Mouse (Mus musculus) C2C12 (cell line): Measurements from ENCODE around the gene Fry.

Experiments
- CTCF ChIP-seq: IDR thresholded peaks from one replicate; pipeline ENCODE4 v1.5.1; 2011; ENCODE audit not compliant: control insufficient read depth, insufficient read depth, insufficient read length
- FOSL1 ChIP-seq: IDR thresholded peaks from one replicate; pipeline ENCODE4 v1.8.0; 2011; ENCODE audit warnings: mild to moderate bottlenecking, low read length; ENCODE audit not compliant: poor library complexity, insufficient read depth, severe bottlenecking
- MAX ChIP-seq: IDR thresholded peaks from one replicate; pipeline ENCODE4 v1.6.1; 2011; ENCODE audit warnings: mild to moderate bottlenecking, control low read depth
- MYOD1 ChIP-seq: IDR thresholded peaks from one replicate; pipeline ENCODE4 v1.6.1; 2011; ENCODE audit warnings: low read depth; ENCODE audit not compliant: control insufficient read depth, insufficient read length

DNA sequence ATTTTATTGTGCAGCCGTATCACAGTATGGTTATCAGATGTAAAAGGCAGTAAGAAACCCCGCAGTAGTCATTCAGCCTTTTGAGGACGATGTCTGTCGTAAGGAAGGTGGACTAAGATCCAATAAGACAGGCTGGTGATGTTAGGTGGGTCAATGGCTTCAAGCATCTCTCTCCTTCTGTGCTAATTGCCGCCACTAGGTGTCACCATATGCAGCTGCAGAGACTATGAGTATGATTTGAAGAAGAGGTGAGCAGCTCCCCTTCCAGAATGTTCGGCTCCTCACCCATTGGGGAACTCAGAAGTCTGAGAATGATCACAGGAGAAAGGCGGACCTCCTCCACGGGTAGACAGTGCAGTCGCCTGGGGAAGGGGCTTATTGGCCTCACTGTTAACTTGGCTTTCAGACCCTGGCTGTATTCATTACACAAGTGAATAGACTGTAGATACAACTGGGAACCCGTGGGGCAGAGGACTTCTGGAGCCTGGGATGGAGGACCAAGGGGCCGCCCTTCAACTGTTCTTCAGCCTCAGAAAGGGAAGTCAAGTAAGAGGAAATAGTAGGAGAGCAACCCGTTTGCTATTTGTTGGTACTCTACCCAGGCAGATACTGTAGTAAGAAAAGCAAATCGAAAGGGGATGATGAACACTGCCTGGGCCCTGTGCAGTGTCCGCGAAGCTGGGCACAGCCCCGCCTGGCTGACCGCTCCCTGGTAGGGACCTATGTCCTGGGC is 114.9 kb downstream of the Fry start:
- TF ChIP-seq CTCF (peak; percentile 10), FOSL1 (no peak), MYOD1 (no peak), MAX (no peak)
